Mouse (Mus musculus) forebrain, embryonic 11.5 days (tissue): ENCODE data around the gene Rnf6. TPM values are rescaled to one million over a fixed set of nuclear protein-coding genes. Genes with fewer than 3 reads are reported as not detected.

Experiments
- ATAC-seq: fragments of 200-750 bp; cut with Nextera tagmentation; replicated peaks from 2 replicates; pipeline ENCODE4 v1.8.0; 2017; ENCODE audit warnings: moderate TSS enrichment; ENCODE audit not compliant: low FRiP score
- DNase-seq: peaks from one replicate; pipeline ENCODE4 v3.0.0-alpha.2; 2017; ENCODE audit warnings: low spot score
- H3K27ac ChIP-seq: fragments of 300-500 bp; sonication (generic); 2 replicates; pipeline ENCODE4 v1.5.1; 2014; ENCODE audit warnings: low read depth, low read length
- H3K27me3 ChIP-seq: fragments of 300-500 bp; sonication (generic); 2 replicates; pipeline ENCODE4 v1.6.1; 2014; ENCODE audit warnings: mild to moderate bottlenecking, low read length, mixed read lengths; ENCODE audit not compliant: control insufficient read depth, insufficient read depth
- H3K36me3 ChIP-seq: fragments of 300-500 bp; sonication (generic); 2 replicates; pipeline ENCODE4 v1.6.1; 2014; ENCODE audit warnings: mild to moderate bottlenecking, low read length, moderate library complexity, mixed read lengths; ENCODE audit not compliant: control insufficient read depth, insufficient read depth
- H3K4me1 ChIP-seq: fragments of 300-500 bp; sonication (generic); replicated peaks from 2 replicates; pipeline ENCODE4 v1.6.1; 2014; ENCODE audit warnings: low read length, mixed read lengths; ENCODE audit not compliant: control insufficient read depth, insufficient read depth
- H3K4me2 ChIP-seq: fragments of 300-500 bp; sonication (generic); 2 replicates; pipeline ENCODE4 v1.6.1; 2014; ENCODE audit warnings: low read depth, mild to moderate bottlenecking, low read length, moderate library complexity, mixed read lengths; ENCODE audit not compliant: severe bottlenecking
- H3K4me3 ChIP-seq: fragments of 300-500 bp; sonication (generic); 2 replicates; pipeline ENCODE4 v1.5.1; 2014; ENCODE audit warnings: low read depth, low read length
- H3K9ac ChIP-seq: fragments of 300-500 bp; sonication (generic); 2 replicates; pipeline ENCODE4 v1.6.1; 2014; ENCODE audit warnings: low read length
- H3K9me3 ChIP-seq: fragments of 300-500 bp; sonication (generic); 2 replicates; pipeline ENCODE4 v1.6.1; 2016; ENCODE audit warnings: low read length, mixed read lengths; ENCODE audit not compliant: control insufficient read depth
- WGBS: fragments of 180-500 bp; shearing (Covaris S2); extraction: QIAGEN DNeasy Blood & Tissue Kit; methylation state at CpG from one replicate; pipeline ENCODE4 v1.1.7; 2014; 5-methylcytosine and 5-hydroxymethylcytosine counted together
- polyA plus RNA-seq: library from polyadenylated mRNA; unstranded; fragments of >200 nt; fragmentation: Nextera tagmentation; extraction: Ambion mirVana; gene quantifications from 2 replicates; pipeline ENCODE4 v1.2.1, GENCODE M21; 2014

Rnf6 gene
- polyA plus RNA-seq, 1 experiment from 2014 or later: 22.7 TPM

GRCm38 (mm10) chr5:146248746-146249145 is 27.4 kb upstream of the Rnf6 start:
- no peaks in the 10 kb centered on the region for H3K36me3 ChIP-seq
- 91% methylated on average over 10 of the region's 10 CpGs for WGBS
- no peak for ATAC-seq

GRCm38 (mm10) chr5:146247709-146248108 is 26.4 kb upstream of the Rnf6 start:
- 52% methylated on average over 5 of the region's 5 CpGs for WGBS
- H3K4me1 ChIP-seq: no peaks in the 10 kb centered on the region
- no peak for DNase-seq
- no peaks in the 10 kb centered on the region for H3K36me3 ChIP-seq
- H3K4me2 ChIP-seq: no peak overlapping the region
- H3K9ac ChIP-seq: no peak overlapping the region
- H3K4me3 ChIP-seq: no peak overlapping the region
- no peaks in the 10 kb centered on the region for H3K27me3 ChIP-seq
- no peak overlapping the region for H3K27ac ChIP-seq
- no peaks in the 10 kb centered on the region for H3K9me3 ChIP-seq
- no peak for ATAC-seq

More at GRCm38 (mm10) chr5:146248746-146249145, 27.4 kb upstream of the Rnf6 start:
- Histone ChIP-seq H3K4me2 (no peak overlapping the region), H3K9me3 (no peaks in the 10 kb centered on the region), H3K27me3 (no peaks in the 10 kb centered on the region), H3K4me1 (no peaks in the 10 kb centered on the region), H3K27ac (no peak overlapping the region), H3K9ac (no peak overlapping the region), H3K4me3 (no peak overlapping the region)
- DNase-seq: no peak

DNA sequence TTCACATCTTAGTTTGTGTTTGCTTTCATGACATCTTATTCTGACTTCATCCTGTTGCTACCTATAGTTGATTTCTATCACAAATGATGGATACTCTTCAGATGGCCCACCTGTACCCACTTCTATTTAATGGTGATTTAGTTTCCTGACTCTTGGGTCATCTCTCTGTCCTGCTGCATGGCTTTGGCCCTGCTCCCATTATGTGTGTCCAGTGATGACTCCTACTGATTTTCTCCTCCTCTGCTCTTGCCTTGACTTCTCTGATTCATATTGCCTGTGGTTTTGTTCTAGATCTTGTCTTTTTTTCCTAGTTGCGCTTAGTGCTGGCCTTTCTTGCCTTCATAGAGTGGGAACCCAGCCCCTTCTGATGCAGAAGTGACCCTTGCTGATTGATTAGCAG is 25.0 kb upstream of the Rnf6 start:
- H3K4me2 ChIP-seq: no peak overlapping the region
- no peaks in the 10 kb centered on the region for H3K27me3 ChIP-seq
- no peaks in the 10 kb centered on the region for H3K36me3 ChIP-seq
- ATAC-seq (no peak), DNase-seq (no peak)
- WGBS: 95% methylated on average over 1 of the region's 1 CpGs
- H3K4me3 ChIP-seq: no peak overlapping the region
- no peak overlapping the region for H3K9ac ChIP-seq
- no peaks in the 10 kb centered on the region for H3K4me1 ChIP-seq
- no peaks in the 10 kb centered on the region for H3K9me3 ChIP-seq
- no peak overlapping the region for H3K27ac ChIP-seq

- Histone ChIP-seq H3K9ac (no peak overlapping the region), H3K4me1 (no peaks in the 10 kb centered on the region), H3K4me3 (no peak overlapping the region), H3K27me3 (no peaks in the 10 kb centered on the region), H3K9me3 (no peaks in the 10 kb centered on the region), H3K36me3 (no peaks in the 10 kb centered on the region), H3K27ac (no peak overlapping the region), H3K4me2 (no peak overlapping the region)
- WGBS: 94% methylated on average over 7 of the region's 7 CpGs
- ATAC-seq: no peak
- no peak for DNase-seq
These were observed 24.5 kb upstream of the Rnf6 start for GRCm38 (mm10) chr5:146245646-146246370.

GRCm38 (mm10) chr5:146245193-146245592 is 23.8 kb upstream of the Rnf6 start:
- 96% methylated on average over 4 of the region's 4 CpGs for WGBS
- Histone ChIP-seq H3K4me1 (no peaks in the 10 kb centered on the region), H3K27me3 (no peaks in the 10 kb centered on the region), H3K9me3 (no peaks in the 10 kb centered on the region), H3K9ac (no peak overlapping the region), H3K4me3 (no peak overlapping the region), H3K27ac (no peak overlapping the region), H3K36me3 (no peaks in the 10 kb centered on the region), H3K4me2 (no peak overlapping the region)
- DNase-seq: no peak
- no peak for ATAC-seq

DNA sequence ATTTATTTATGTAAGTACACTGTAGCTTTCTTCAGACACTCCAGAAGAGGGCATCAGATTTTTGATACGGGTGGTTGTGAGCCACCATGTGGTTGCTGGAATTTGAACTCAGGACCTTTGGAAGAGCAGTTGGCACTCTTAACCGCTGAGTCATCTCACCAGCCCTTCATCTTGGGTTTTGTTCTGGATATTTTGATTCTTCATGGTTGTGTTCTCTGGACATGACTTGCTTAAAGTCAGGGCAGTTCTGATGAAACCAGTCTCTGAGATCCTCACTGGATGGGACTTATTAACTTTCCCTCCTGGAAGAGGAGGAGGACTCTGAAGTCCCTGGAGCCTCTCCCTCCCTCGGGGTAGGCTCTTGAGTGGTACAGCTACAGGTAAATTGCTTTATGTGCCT is 19.8 kb upstream of the Rnf6 start:
- Histone ChIP-seq H3K9ac (no peak overlapping the region), H3K4me2 (no peak overlapping the region), H3K27me3 (no peaks in the 10 kb centered on the region), H3K36me3 (no peaks in the 10 kb centered on the region), H3K27ac (no peak overlapping the region), H3K4me3 (no peak overlapping the region), H3K9me3 (no peaks in the 10 kb centered on the region), H3K4me1 (no peaks in the 10 kb centered on the region)
- 92% methylated on average over 3 of the region's 3 CpGs for WGBS
- ATAC-seq (no peak), DNase-seq (no peak)

- Histone ChIP-seq H3K9ac (no peak overlapping the region), H3K27me3 (no peaks in the 10 kb centered on the region), H3K27ac (no peak overlapping the region), H3K4me1 (no peaks in the 10 kb centered on the region), H3K4me3 (no peak overlapping the region), H3K9me3 (no peaks in the 10 kb centered on the region), H3K4me2 (no peak overlapping the region), H3K36me3 (no peaks in the 10 kb centered on the region)
- ATAC-seq: no peak
- WGBS: 95% methylated on average over 2 of the region's 2 CpGs
- no peak for DNase-seq
These were observed 19.4 kb upstream of the Rnf6 start for GRCm38 (mm10) chr5:146240771-146241170.

GRCm38 (mm10) chr5:146238274-146238673 is 16.9 kb upstream of the Rnf6 start:
- ATAC-seq (no peak), DNase-seq (no peak)
- H3K9ac ChIP-seq: no peak overlapping the region
- no peak overlapping the region for H3K4me3 ChIP-seq
- no peaks in the 10 kb centered on the region for H3K36me3 ChIP-seq
- no peaks in the 10 kb centered on the region for H3K27me3 ChIP-seq
- H3K4me1 ChIP-seq: no peaks in the 10 kb centered on the region
- 89% methylated on average over 10 of the region's 10 CpGs for WGBS
- no peak overlapping the region for H3K4me2 ChIP-seq
- H3K27ac ChIP-seq: no peak overlapping the region
- no peaks in the 10 kb centered on the region for H3K9me3 ChIP-seq

GRCm38 (mm10) chr5:146234336-146234735 is 13.0 kb upstream of the Rnf6 start:
- 84% methylated on average over 1 of the region's 1 CpGs for WGBS
- H3K9me3 ChIP-seq: no peaks in the 10 kb centered on the region
- no peak overlapping the region for H3K9ac ChIP-seq

More at GRCm38 (mm10) chr5:146234336-146234735, 13.0 kb upstream of the Rnf6 start:
- H3K4me1 ChIP-seq: peaks cover 4% of the 10 kb centered on the region
- DNase-seq (no peak), ATAC-seq (no peak)
- H3K36me3 ChIP-seq: no peaks in the 10 kb centered on the region
- H3K4me3 ChIP-seq: no peak overlapping the region
- no peak overlapping the region for H3K27ac ChIP-seq
- no peak overlapping the region for H3K4me2 ChIP-seq
- H3K27me3 ChIP-seq: no peaks in the 10 kb centered on the region
